Comparison of ENCODE assay signal across 9 mouse cellular contexts in the genomic region with DNA sequence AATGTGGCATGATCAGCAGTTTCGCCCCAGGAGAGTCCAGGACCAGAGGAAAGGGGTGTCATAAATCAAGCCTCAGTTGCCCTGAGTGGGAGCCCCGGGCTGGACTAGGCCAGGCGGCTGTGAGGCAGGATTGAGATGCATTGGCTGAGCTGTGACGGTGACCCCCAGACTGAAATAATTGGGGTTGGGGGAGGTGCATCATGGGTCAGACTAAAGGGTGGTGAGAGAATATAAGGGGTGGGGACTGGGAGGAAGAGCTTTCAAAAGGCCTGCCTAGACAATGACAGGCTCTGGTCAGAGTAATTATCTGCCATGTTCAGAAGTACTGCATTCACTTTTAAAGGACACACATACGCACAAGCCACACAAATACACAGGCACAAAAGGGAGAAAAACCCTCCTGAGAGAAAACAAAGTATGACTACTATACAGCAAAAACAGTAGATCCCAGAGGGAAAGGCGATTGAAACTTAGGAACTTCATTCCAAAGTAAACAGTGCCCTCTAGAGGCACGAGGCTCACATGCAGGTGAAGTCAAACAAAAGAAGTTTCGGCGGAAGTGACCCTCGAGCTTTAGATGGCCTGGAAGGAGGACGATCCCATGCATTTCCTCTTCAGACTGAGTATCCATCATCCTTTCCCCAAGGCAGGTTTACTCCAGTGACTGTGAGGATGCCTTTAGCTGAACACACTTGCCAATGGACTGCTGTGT.
DNase-seq lines count a peak whose midpoint lies in the region; ATAC-seq and TF ChIP-seq lines count a peak whose summit lies in the region.
"Had no signal": no experiment of that assay in that cellular context is flagged by ENCODE, and none has a peak within 500 bp of the region (broad histone marks: within the 10 kb centered on the region; RNA-seq: fewer than 3 reads in every experiment).

No protein-coding gene starts in this region.

- H3K9ac ChIP-seq in limb, embryonic 15.5 days = no peak overlapping the region

- peak; percentile 35 for ATAC-seq in Patski
- ATAC-seq in limb, embryonic 15.5 days (ENCODE audit: insufficient number of reproducible peaks, low FRiP score, low TSS enrichment, low read depth) = no peak

- in situ Hi-C loops in Patski (cut with MboI; ENCODE audit: low pct_unique_long_range_greater_than_20kb) = loop anchor here (5.0 kb wide), 1 partner anchor 1522 kb away; no protein-coding TSS in a partner anchor

- DNase-seq in 3134 (ENCODE audit: extremely low read depth, insufficient read length, low spot score) (peak; percentile 20), Patski (ENCODE audit: low read depth, low spot score) (peak; percentile 19)
- peak; percentile 41 to 76 for DNase-seq in cerebellum, postnatal 4 days (ENCODE audit: low spot score in 2 of 2)
- peak; percentile 30 to 62 for DNase-seq in heart, adult 18-20 months
- DNase-seq in kidney, adult 11 months = peak; percentile 19
- peak; percentile 56 for DNase-seq in urinary bladder, postnatal 25 days (ENCODE audit: low spot score)

- peak overlapping the region; percentile 20; the same call in 1 of the 2 replicates for H3K4me3 ChIP-seq in limb, embryonic 15.5 days
- H3K4me3 ChIP-seq in myocyte = no peak overlapping the region
- H3K4me3 ChIP-seq: erythroblast, embryonic 14.5 days had no signal

- H3K4me1 ChIP-seq in limb, embryonic 15.5 days = peaks cover 4% of the 10 kb centered on the region; the same call in 1 of the 2 replicates

- peak overlapping the region; percentile 31; the same call in 1 of the 2 replicates for H3K4me2 ChIP-seq in limb, embryonic 15.5 days
- H3K4me2 ChIP-seq in myocyte (ENCODE audit: low read depth) = peak overlapping the region; percentile 64

- POLR2A ChIA-PET in Patski (lab: Charles Lee) = no interaction called here

- TF ChIP-seq CTCF in Patski (IDR thresholded peaks at IDR 0.05) = peak; percentile 87

- H3K27me3 ChIP-seq in Patski = peaks cover 7% of the 10 kb centered on the region
- no peaks in the 10 kb centered on the region for H3K27me3 ChIP-seq in limb, embryonic 15.5 days
- no peaks in the 10 kb centered on the region for H3K27me3 ChIP-seq in myocyte (ENCODE audit: control insufficient read depth, insufficient read depth, insufficient read length)

- WGBS in limb, embryonic 15.5 days = 12% methylated on average over 11 of the region's 11 CpGs

- no peaks in the 10 kb centered on the region for H3K36me3 ChIP-seq in limb, embryonic 15.5 days
- no peaks in the 10 kb centered on the region for H3K36me3 ChIP-seq in myocyte (ENCODE audit: control insufficient read depth, insufficient read depth)

- H3ac ChIP-seq in myocyte (ENCODE audit: control insufficient read depth, insufficient read length) = no peak overlapping the region

- H3K27ac ChIP-seq in limb, embryonic 15.5 days = no peak overlapping the region

- TF ChIP-seq POLR2A in myocyte (IDR thresholded peaks at IDR 0.05; ENCODE audit: insufficient read length, low read depth) = no peak

- no peaks in the 10 kb centered on the region for H3K9me3 ChIP-seq in limb, embryonic 15.5 days

- CTCF ChIA-PET in Patski (lab: Charles Lee) = interaction anchor here (1.2 to 1.6 kb wide), 2 partner anchors 12 to 1083 kb away, joined by 4 read pairs; no protein-coding TSS in a partner anchor

- no peaks in the 10 kb centered on the region for H3K79me2 ChIP-seq in myocyte (ENCODE audit: control insufficient read depth, insufficient read depth)

TF ChIP-seq in myocyte, 11 proteins besides CTCF, POLR2A, EP300 and RAD21:
- TF ChIP-seq CEBPB (IDR thresholded peaks at IDR 0.05; ENCODE audit: insufficient read depth, poor library complexity, severe bottlenecking) = no peak
- no peak for TF ChIP-seq E2F4 (IDR thresholded peaks at IDR 0.05; ENCODE audit: insufficient read depth)
- TF ChIP-seq MAX (IDR thresholded peaks at IDR 0.05; ENCODE audit: low read depth) = no peak
- TF ChIP-seq REST (IDR thresholded peaks at IDR 0.05; ENCODE audit: insufficient read depth, insufficient read length) = no peak
- TF ChIP-seq TCF3 (IDR thresholded peaks at IDR 0.05; ENCODE audit: insufficient read length, low read depth) = no peak
- TF ChIP-seq TCF12 (IDR thresholded peaks at IDR 0.05; ENCODE audit: insufficient read depth, poor library complexity, severe bottlenecking) = no peak
- no peak for TF ChIP-seq USF1 (IDR thresholded peaks at IDR 0.05; ENCODE audit: low read depth)
- no peak for TF ChIP-seq SRF (IDR thresholded peaks at IDR 0.05; ENCODE audit: control insufficient read depth, insufficient read length, low read depth)
- no peak for TF ChIP-seq POLR2AphosphoS2 (IDR thresholded peaks at IDR 0.05; ENCODE audit: insufficient read length, low read depth)
- TF ChIP-seq MYOG (IDR thresholded peaks at IDR 0.05; ENCODE audit: control insufficient read depth in 1 of 3, insufficient read depth in 1 of 3, insufficient read length in 2 of 3, low read depth in 2 of 3) = no peak
- no peak for TF ChIP-seq MYOD1 (IDR thresholded peaks at IDR 0.05; ENCODE audit: control insufficient read depth in 1 of 3, insufficient read length in 2 of 3, low read depth in 2 of 3)
